Mouse (Mus musculus) limb, embryonic 10.5 days (tissue): ENCODE data around the gene Krt39. TPM values are rescaled to one million over a fixed set of nuclear protein-coding genes. Genes with fewer than 3 reads are reported as not detected.

Experiments
- DNase-seq: peaks from one replicate; pipeline ENCODE4 v3.0.0-alpha.2; 2017; ENCODE audit warnings: low spot score
- H3K27ac ChIP-seq: fragments of 300-500 bp; sonication (generic); 2 replicates; pipeline ENCODE4 v1.5.1; 2016; ENCODE audit warnings: mild to moderate bottlenecking
- H3K27me3 ChIP-seq: fragments of 300-500 bp; sonication (generic); 2 replicates; pipeline ENCODE4 v1.6.1; 2016; ENCODE audit warnings: low read depth, mild to moderate bottlenecking; ENCODE audit not compliant: poor library complexity, severe bottlenecking
- H3K36me3 ChIP-seq: fragments of 300-500 bp; sonication (generic); 2 replicates; pipeline ENCODE4 v1.6.1; 2016; ENCODE audit warnings: mild to moderate bottlenecking, moderate library complexity
- H3K4me1 ChIP-seq: fragments of 300-500 bp; sonication (generic); 2 replicates; pipeline ENCODE4 v1.6.1; 2016
- H3K4me3 ChIP-seq: fragments of 300-500 bp; sonication (generic); 2 replicates; pipeline ENCODE4 v1.5.1; 2016; ENCODE audit warnings: mild to moderate bottlenecking, moderate library complexity
- H3K9me3 ChIP-seq: fragments of 300-500 bp; sonication (generic); replicated peaks from 2 replicates; pipeline ENCODE4 v1.6.1; 2016; ENCODE audit warnings: mild to moderate bottlenecking
- WGBS: fragments of 180-500 bp; shearing (Covaris S2); methylation state at CpG from one replicate; pipeline ENCODE4 v1.1.7; 2016; 5-methylcytosine and 5-hydroxymethylcytosine counted together
- polyA plus RNA-seq: library from polyadenylated mRNA; unstranded; fragments of >200 nt; fragmentation: Nextera tagmentation; extraction: Ambion mirVana; gene quantifications from 2 replicates; pipeline ENCODE4 v1.2.1, GENCODE M21; 2016

Gene Krt39
- polyA plus RNA-seq, 1 experiment from 2014 or later = 0.16 TPM

- Histone ChIP-seq H3K27ac (no peak overlapping the region), H3K4me1 (0 out of 2 replicates have a peak, but pooled peaks cover 5% of the 10 kb centered on the region)
- WGBS = 4% methylated on average over 5 of the region's 5 CpGs
Observed at GRCm38 (mm10) chr11:99464836-99465235, 56.3 kb downstream of the Krt39 start.

More at GRCm38 (mm10) chr11:99464836-99465235, 56.3 kb downstream of the Krt39 start:
- no peaks in the 10 kb centered on the region for H3K9me3 ChIP-seq
- DNase-seq = peak; percentile 90
- H3K36me3 ChIP-seq = no peaks in the 10 kb centered on the region
- H3K27me3 ChIP-seq = 0 out of 2 replicates have a peak, but pooled peaks cover 6% of the 10 kb centered on the region
- H3K4me3 ChIP-seq = no peak overlapping the region

Other genes starting within 250 kb of the Krt39 start
- 0.23 TPM in 1 of 2 replicates, not detected in the other for gene Krt24, start 236.1 kb downstream of the Krt39 start, polyA plus RNA-seq
- not detected in 2 replicates for gene Krt25, start 198.4 kb downstream of the Krt39 start, polyA plus RNA-seq
- not detected in 2 replicates for gene Krt26, start 183.4 kb downstream of the Krt39 start, polyA plus RNA-seq
- not detected in 2 replicates for gene Krt27, start 170.2 kb downstream of the Krt39 start, polyA plus RNA-seq
- 0.11 and 0.20 TPM in 2 replicates for gene Krt28, start 146.4 kb downstream of the Krt39 start, polyA plus RNA-seq
- 18.7 and 20.5 TPM in 2 replicates for gene Krt10, start 132.0 kb downstream of the Krt39 start, polyA plus RNA-seq
- not detected in 2 replicates for gene Krt12, start 99.1 kb downstream of the Krt39 start, polyA plus RNA-seq
- gene Krt20, start 83.2 kb downstream of the Krt39 start, polyA plus RNA-seq = 0.26 and 0.59 TPM in 2 replicates
- gene Krt23, start 28.2 kb downstream of the Krt39 start, polyA plus RNA-seq = 0.81 and 1.4 TPM in 2 replicates
- not detected in 2 replicates for gene Krt40, start 21.8 kb upstream of the Krt39 start, polyA plus RNA-seq
- gene Krtap3-3, start 29.5 kb upstream of the Krt39 start, polyA plus RNA-seq = not detected in 2 replicates
- gene Krtap3-2, start 35.5 kb upstream of the Krt39 start, polyA plus RNA-seq = not detected in 2 replicates
- not detected in 2 replicates for gene Gm11939, start 38.1 kb upstream of the Krt39 start, polyA plus RNA-seq
- gene Krtap3-1, start 45.3 kb upstream of the Krt39 start, polyA plus RNA-seq = not detected in 2 replicates
- gene Krtap1-5, start 59.7 kb upstream of the Krt39 start, polyA plus RNA-seq = not detected in 2 replicates
- gene Krtap1-4, start 62.3 kb upstream of the Krt39 start, polyA plus RNA-seq = not detected in 2 replicates
- gene Krtap1-3, start 70.0 kb upstream of the Krt39 start, polyA plus RNA-seq = not detected in 2 replicates
- not detected in 2 replicates for gene Krtap9-3, start 76.8 kb upstream of the Krt39 start, polyA plus RNA-seq
- not detected in 2 replicates for gene Gm11938, start 82.0 kb upstream of the Krt39 start, polyA plus RNA-seq
- gene Gm11937, start 88.9 kb upstream of the Krt39 start, polyA plus RNA-seq = not detected in 2 replicates
- gene Krtap2-4, start 93.5 kb upstream of the Krt39 start, polyA plus RNA-seq = not detected in 2 replicates
- gene Gm11562, start 99.1 kb upstream of the Krt39 start, polyA plus RNA-seq = not detected in 2 replicates
- not detected in 2 replicates for gene Krtap4-1, start 106.9 kb upstream of the Krt39 start, polyA plus RNA-seq
- not detected in 2 replicates for gene Krtap4-2, start 113.7 kb upstream of the Krt39 start, polyA plus RNA-seq
- not detected in 2 replicates for gene Krtap4-7, start 122.8 kb upstream of the Krt39 start, polyA plus RNA-seq
- gene Gm11555, start 128.9 kb upstream of the Krt39 start, polyA plus RNA-seq = not detected in 2 replicates
- not detected in 2 replicates for gene Gm11563, start 137.6 kb upstream of the Krt39 start, polyA plus RNA-seq
- gene Krtap4-6, start 144.6 kb upstream of the Krt39 start, polyA plus RNA-seq = not detected in 2 replicates
- not detected in 2 replicates for gene Gm14190, start 169.4 kb upstream of the Krt39 start, polyA plus RNA-seq
- gene Gm14180, start 213.0 kb upstream of the Krt39 start, polyA plus RNA-seq = not detected in 2 replicates